Mouse (Mus musculus): ENCODE data around the gene Nrxn1. TPM values are rescaled to one million over a fixed set of nuclear protein-coding genes. Genes with fewer than 3 reads are reported as not detected.
"Not testable (repeated sequence)": the region's sequence is repeated elsewhere in the genome, so short reads cannot be mapped to it uniquely, and the experiment has no call there.

The Nrxn1 gene
- total and polyA plus RNA-seq, 3 experiments, result not detected

DNA sequence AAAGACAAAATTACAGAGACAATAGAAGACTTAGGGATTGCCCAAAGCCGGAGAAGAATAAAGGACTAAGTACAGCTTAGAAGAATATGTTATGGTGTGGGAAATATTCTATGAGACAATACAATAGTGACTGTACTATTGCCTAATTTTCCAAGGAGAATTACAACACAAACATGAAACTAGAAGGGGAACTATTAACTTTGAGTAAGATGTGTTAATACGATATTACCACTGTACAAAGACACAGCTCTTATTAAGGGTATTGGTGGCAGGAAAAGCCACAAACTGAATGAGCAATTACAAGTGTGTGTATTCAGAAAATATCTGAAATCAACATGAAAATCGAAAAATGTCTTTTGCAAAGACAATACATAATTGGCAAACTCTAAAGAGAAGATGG lies 853.9 kb downstream of the Nrxn1 start:
- DNase-seq (ENCODE audit: low read depth, low spot score), result no peak
- no peak overlapping the region for H3K4me3 ChIP-seq (ENCODE audit: control insufficient read depth in 1 of 2, insufficient read depth in 1 of 2, low read depth in 2 of 2, low read length in 2 of 2)
- no peaks in the 10 kb centered on the region for H3K27me3 ChIP-seq (ENCODE audit: control insufficient read depth in 1 of 2, insufficient read depth in 2 of 2, low read length in 2 of 2)
- H3K9ac ChIP-seq (ENCODE audit: control insufficient read depth, low read depth, low read length, poor library complexity, severe bottlenecking), result no peak overlapping the region
- H3K4me1 ChIP-seq (ENCODE audit: control insufficient read depth in 1 of 2, insufficient read depth in 2 of 2, low read length in 2 of 2), result no peaks in the 10 kb centered on the region
- H3K79me2 ChIP-seq (ENCODE audit: control insufficient read depth, insufficient read depth, low read length, poor library complexity), result no peaks in the 10 kb centered on the region
- no peak overlapping the region for H3K27ac ChIP-seq (ENCODE audit: control insufficient read depth, low read depth, low read length)
- no peak for TF ChIP-seq ETS1 (IDR thresholded peaks at IDR 0.05; ENCODE audit: low read depth, low read length)
- no peak for TF ChIP-seq ZC3H11A (IDR thresholded peaks at IDR 0.05; ENCODE audit: low read depth, low read length)
- TF ChIP-seq ELF1 (IDR thresholded peaks at IDR 0.05; ENCODE audit: low read depth, low read length), result no peak
- no peak for TF ChIP-seq USF2 (IDR thresholded peaks at IDR 0.05; ENCODE audit: borderline replicate concordance in 1 of 2, insufficient read depth in 1 of 2, low read depth in 1 of 2, low read length in 2 of 2)
- no peaks in the 10 kb centered on the region for H3K9me3 ChIP-seq (replicated peaks; ENCODE audit: insufficient read depth, low read length)
- no peaks in the 10 kb centered on the region for H3K36me3 ChIP-seq (ENCODE audit: control insufficient read depth in 1 of 2, insufficient read depth in 2 of 2, low read length in 2 of 2)

DNA sequence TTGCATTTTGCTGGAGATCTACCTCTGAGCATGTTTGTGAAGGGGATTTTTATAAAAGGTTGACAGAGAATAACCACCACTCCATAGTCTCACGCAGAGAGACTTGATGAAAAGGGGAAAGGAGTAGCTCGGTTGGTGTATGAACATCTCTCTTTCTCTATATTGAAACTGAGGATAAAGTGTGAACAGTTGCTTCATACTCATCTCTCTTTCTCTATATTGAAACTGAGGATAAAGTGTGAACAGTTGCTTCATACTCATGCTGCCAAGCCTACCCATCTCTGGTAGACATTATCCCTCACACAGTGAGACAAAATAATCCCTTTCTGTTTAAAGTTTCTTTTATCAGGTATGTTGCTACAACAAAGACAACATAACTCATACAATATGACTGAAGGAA lies 854.4 kb downstream of the Nrxn1 start:
- Histone ChIP-seq H3K79me2 (ENCODE audit: control insufficient read depth, insufficient read depth, low read length, poor library complexity) (no peaks in the 10 kb centered on the region), H3K4me3 (ENCODE audit: control insufficient read depth in 1 of 2, insufficient read depth in 1 of 2, low read depth in 2 of 2, low read length in 2 of 2) (no peak overlapping the region), H3K9me3 (replicated peaks; ENCODE audit: insufficient read depth, low read length) (no peaks in the 10 kb centered on the region), H3K27ac (ENCODE audit: control insufficient read depth, low read depth, low read length) (no peak overlapping the region), H3K27me3 (ENCODE audit: control insufficient read depth in 1 of 2, insufficient read depth in 2 of 2, low read length in 2 of 2) (no peaks in the 10 kb centered on the region), H3K9ac (ENCODE audit: control insufficient read depth, low read depth, low read length, poor library complexity, severe bottlenecking) (no peak overlapping the region), H3K4me1 (ENCODE audit: control insufficient read depth in 1 of 2, insufficient read depth in 2 of 2, low read length in 2 of 2) (no peaks in the 10 kb centered on the region), H3K36me3 (ENCODE audit: control insufficient read depth in 1 of 2, insufficient read depth in 2 of 2, low read length in 2 of 2) (no peaks in the 10 kb centered on the region)
- TF ChIP-seq ZKSCAN1 (IDR thresholded peaks at IDR 0.05; ENCODE audit: low read depth, low read length) (no peak), E2F4 (IDR thresholded peaks at IDR 0.05; ENCODE audit: borderline replicate concordance, low read depth, low read length) (no peak), USF1 (IDR thresholded peaks at IDR 0.05; ENCODE audit: low read depth, low read length) (no peak)
- no peak for DNase-seq (ENCODE audit: low read depth, low spot score)

DNA sequence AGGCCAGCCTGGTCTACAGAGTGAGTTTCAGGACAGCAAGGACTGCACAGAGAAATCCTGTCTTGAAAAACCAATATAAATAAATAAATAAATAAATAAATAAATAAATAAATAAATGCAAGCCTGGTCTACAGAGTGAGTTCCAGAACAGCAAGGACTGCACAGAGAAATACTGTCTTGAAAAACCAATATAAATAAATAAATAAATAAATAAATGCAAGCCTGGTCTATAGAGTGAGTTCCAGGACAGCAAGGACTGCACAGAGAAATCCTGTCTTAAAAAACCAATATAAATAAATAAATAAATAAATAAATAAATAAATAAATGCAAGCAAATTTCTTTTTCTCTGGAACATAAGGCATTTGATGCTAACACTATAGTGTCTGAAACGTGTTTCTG lies 857.2 kb downstream of the Nrxn1 start:
- H3K27ac ChIP-seq (ENCODE audit: control insufficient read depth, low read depth, low read length); DNase-seq (ENCODE audit: low read depth, low spot score); H3K4me1 ChIP-seq (ENCODE audit: control insufficient read depth in 1 of 2, insufficient read depth in 2 of 2, low read length in 2 of 2); H3K36me3 ChIP-seq (ENCODE audit: control insufficient read depth in 1 of 2, insufficient read depth in 2 of 2, low read length in 2 of 2); H3K9me3 ChIP-seq (replicated peaks; ENCODE audit: insufficient read depth, low read length); H3K79me2 ChIP-seq (ENCODE audit: control insufficient read depth, insufficient read depth, low read length, poor library complexity); H3K4me3 ChIP-seq (ENCODE audit: control insufficient read depth in 1 of 2, insufficient read depth in 1 of 2, low read depth in 2 of 2, low read length in 2 of 2); H3K9ac ChIP-seq (ENCODE audit: control insufficient read depth, low read depth, low read length, poor library complexity, severe bottlenecking); H3K27me3 ChIP-seq (ENCODE audit: control insufficient read depth in 1 of 2, insufficient read depth in 2 of 2, low read length in 2 of 2): not testable (repeated sequence)

DNA sequence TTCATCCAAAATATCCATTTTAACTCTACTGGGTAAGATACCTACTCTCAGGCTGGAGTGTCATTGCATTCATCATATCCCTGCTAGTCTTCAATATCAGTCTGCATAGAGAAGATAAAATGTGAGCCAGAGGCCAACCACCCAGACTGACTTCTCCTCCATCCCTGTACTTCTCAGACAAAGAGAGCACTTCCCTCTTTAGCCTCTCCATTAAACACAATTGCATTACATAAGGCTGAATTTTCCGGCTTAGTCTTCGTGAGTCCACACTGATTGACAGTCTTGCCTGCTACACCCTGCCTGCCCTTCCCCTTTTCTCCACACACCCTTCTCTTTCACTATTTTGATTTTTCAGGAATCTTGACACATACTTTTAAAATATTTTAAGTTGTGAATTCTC lies 858.1 kb downstream of the Nrxn1 start:
- H3K4me3 ChIP-seq (ENCODE audit: control insufficient read depth in 1 of 2, insufficient read depth in 1 of 2, low read depth in 2 of 2, low read length in 2 of 2), result no peak overlapping the region
- no peak overlapping the region for H3K9ac ChIP-seq (ENCODE audit: control insufficient read depth, low read depth, low read length, poor library complexity, severe bottlenecking)
- H3K79me2 ChIP-seq (ENCODE audit: control insufficient read depth, insufficient read depth, low read length, poor library complexity), result no peaks in the 10 kb centered on the region
- TF ChIP-seq TCF12 (IDR thresholded peaks at IDR 0.05; ENCODE audit: low read depth, low read length), result peak; percentile 64; the same call in 1 of the 2 replicates
- no peak for TF ChIP-seq BHLHE40 (IDR thresholded peaks at IDR 0.05; ENCODE audit: borderline replicate concordance, low read depth, low read length)
- no peak for TF ChIP-seq E2F4 (IDR thresholded peaks at IDR 0.05; ENCODE audit: borderline replicate concordance, low read depth, low read length)
- peak in 1 of 2 experiments; percentile 27; a peak in 1 of 4 replicates for TF ChIP-seq EP300 (IDR thresholded peaks at IDR 0.05; ENCODE audit: low read depth in 1 of 2, low read length in 2 of 2)
- TF ChIP-seq MAX (IDR thresholded peaks at IDR 0.05; ENCODE audit: low read length), result no peak
- TF ChIP-seq TAL1 (IDR thresholded peaks at IDR 0.05; ENCODE audit: low read length), result no peak
- no peak for TF ChIP-seq NELFE (IDR thresholded peaks at IDR 0.05; ENCODE audit: low read depth, low read length)
- H3K36me3 ChIP-seq (ENCODE audit: control insufficient read depth in 1 of 2, insufficient read depth in 2 of 2, low read length in 2 of 2), result no peaks in the 10 kb centered on the region
- no peaks in the 10 kb centered on the region for H3K9me3 ChIP-seq (replicated peaks; ENCODE audit: insufficient read depth, low read length)
- no peaks in the 10 kb centered on the region for H3K4me1 ChIP-seq (ENCODE audit: control insufficient read depth in 1 of 2, insufficient read depth in 2 of 2, low read length in 2 of 2)
- peak; percentile 6 for DNase-seq (ENCODE audit: low read depth, low spot score)
- H3K27ac ChIP-seq (ENCODE audit: control insufficient read depth, low read depth, low read length), result no peak overlapping the region
- H3K27me3 ChIP-seq (ENCODE audit: control insufficient read depth in 1 of 2, insufficient read depth in 2 of 2, low read length in 2 of 2), result no peaks in the 10 kb centered on the region

All from MEL (cell line).